Mouse (Mus musculus): ENCODE results near the gene Acot5. TPM values are rescaled to one million over a fixed set of nuclear protein-coding genes. Genes with fewer than 3 reads are reported as not detected.
A peak's percentile ranks its signal among the peaks of the same experiment; 100 is the strongest.
"Not testable (repeated sequence)": the region's sequence is repeated elsewhere in the genome, so short reads cannot be mapped to it uniquely, and the experiment has no call there.

The Acot5 gene
- total RNA-seq, 2 experiments from 2014 or later = 0.23 to 0.40 TPM

- no peak for DNase-seq
These were observed 5.9 kb upstream of the Acot5 start for GRCm38 (mm10) chr12:84063228-84063627.

- no peak for DNase-seq
These were observed 5.3 kb upstream of the Acot5 start for GRCm38 (mm10) chr12:84063833-84064232.

- no peak for DNase-seq
These were observed 4.5 kb upstream of the Acot5 start for GRCm38 (mm10) chr12:84064621-84065020.

DNA sequence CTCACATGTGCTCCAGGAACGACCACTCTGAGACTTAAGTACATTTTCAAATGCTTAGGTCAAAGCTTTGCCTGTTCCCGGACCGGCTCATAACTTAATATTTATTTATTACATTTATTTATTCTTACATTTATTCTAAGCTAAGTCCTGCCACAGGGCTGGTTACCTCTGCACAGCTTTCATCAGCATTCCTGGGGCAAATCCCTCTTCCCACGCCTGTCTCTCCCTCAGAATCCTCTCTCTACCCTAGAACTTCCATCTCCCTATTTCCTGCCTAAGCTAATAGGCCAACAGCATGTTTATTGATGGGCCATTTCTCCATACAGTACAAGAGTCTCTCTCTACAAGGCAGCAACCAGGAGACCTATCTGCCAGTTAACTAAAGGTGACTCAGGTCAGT, 1.4 kb upstream of the Acot5 start:
- no peak for DNase-seq

DNA sequence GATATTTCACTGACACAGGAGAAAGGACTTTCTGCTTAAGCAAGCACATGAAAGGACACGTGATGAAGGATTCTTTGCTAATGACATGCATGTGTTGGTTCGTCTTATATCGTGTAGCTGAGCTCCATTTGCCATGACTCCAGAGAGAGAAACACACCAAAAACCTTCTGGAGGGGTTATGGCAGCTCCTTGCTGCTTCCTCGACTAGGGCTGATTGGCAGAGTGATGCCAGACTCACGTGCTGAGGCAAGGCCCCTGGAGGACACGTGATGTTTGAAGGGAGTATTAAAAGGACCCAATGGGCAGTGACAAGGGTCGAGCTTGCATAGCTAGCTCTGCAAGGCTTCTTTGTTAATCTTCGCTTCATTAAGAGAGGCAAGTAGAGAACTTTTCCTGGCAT, 829 bp upstream of the Acot5 start:
- no peak for DNase-seq

DNA sequence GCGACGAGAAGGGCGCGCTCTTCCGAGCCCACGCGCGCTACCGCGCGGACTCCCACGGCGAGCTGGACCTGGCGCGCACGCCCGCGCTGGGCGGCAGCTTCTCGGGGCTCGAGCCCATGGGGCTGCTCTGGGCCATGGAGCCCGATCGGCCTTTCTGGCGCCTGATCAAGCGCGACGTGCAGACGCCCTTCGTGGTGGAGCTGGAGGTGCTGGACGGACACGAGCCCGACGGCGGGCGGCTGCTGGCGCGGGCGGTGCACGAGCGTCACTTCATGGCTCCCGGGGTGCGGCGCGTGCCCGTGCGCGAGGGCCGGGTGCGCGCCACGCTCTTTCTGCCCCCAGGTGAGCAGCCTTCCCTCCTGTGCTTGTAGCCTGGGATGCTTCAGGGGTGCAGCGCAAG, 457 bp downstream of the Acot5 start:
- peak; percentile 56 to 57 for DNase-seq

DNA sequence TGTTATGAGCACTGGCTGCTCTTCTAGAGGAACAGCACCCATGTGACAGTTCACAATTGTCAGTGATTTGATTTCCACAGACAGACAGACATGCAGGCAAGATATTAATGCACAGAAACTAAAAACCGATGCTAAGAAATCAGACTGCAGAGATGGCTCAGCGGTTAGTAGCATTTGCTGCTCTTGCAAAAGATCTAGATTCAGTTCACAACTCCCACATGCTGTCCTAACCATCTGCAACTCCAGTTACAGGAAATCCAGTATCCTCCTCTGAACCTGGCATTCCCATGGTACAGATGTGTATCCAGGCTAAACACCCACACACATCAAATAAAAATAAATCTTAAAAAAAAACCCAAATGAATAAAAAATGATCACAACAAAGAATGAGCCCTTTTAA, 2.6 kb downstream of the Acot5 start:
- DNase-seq = no peak

- DNase-seq = no peak
These were observed 8.4 kb downstream of the Acot5 start for GRCm38 (mm10) chr12:84077371-84077990.

GRCm38 (mm10) chr12:84083842-84084241, 14.7 kb downstream of the Acot5 start:
- DNase-seq = no peak

- DNase-seq = no peak
These were observed 15.5 kb downstream of the Acot5 start for GRCm38 (mm10) chr12:84084581-84084980.

DNA sequence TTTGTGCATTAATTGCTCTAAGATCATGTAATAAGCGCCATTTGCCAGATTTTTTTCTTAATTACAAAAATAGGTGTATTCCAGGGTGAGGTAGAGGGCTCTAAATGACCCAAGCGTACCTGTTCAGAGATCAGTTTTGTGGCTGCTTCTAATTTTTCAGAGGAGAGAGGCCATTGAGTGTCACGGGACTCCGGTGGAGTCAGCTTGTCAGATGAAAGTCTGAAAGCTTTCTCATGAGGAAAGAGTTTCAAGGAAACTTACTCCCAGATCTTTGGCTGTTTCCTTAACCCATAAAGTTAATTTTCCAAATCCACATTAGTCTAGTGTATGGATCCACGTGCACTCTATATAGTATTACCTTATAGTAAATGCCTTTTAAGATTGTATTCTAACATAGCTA, 25.5 kb downstream of the Acot5 start:
- not testable (repeated sequence) for DNase-seq

- no peak for DNase-seq
These were observed 30.5 kb downstream of the Acot5 start for GRCm38 (mm10) chr12:84099605-84100004.

DNA sequence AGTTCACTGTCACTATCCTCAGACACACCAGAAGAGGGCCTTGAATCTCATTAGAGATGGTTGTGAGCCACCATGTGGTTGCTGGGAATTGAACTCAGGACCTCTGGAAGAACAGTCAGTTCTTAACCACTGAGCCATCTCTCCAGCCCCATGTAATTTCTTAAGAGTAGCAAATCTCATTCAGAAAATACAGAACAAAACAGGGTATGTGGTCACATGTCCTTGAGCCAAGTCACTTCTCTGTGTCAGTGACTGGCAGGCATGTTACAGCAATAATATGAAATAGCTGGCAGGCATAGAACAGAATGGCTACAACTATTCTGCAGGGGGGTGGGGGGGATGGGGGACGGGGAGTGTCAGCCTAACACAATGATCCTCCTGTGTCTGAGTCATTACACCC, 30.9 kb downstream of the Acot5 start:
- DNase-seq = peak in 1 of 2 experiments; percentile 7

- peak; percentile 54 to 56 for DNase-seq
These were observed 31.7 kb downstream of the Acot5 start, which contains the start of gene Acot6 for GRCm38 (mm10) chr12:84100604-84101492. TSS of gene Acot6 (plus strand) at chr12:84100654.

DNA sequence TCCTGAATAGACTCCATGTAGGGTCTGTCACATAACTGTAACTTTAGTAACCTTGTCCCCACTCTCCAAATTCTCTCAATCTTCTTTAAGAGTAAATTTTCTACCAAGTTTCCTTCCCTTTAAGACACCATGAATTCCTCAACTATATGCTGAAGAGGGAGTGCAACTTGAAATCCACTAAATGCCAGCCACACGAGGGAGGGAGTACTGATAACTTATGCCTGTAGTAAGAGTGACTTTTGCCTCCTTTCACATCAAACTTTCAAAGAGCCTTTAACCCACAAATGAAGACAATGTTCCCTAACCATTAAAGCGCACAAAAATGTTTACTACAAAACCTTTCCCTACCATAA, 32.3 kb downstream of the Acot5 start:
- DNase-seq = no peak

DNA sequence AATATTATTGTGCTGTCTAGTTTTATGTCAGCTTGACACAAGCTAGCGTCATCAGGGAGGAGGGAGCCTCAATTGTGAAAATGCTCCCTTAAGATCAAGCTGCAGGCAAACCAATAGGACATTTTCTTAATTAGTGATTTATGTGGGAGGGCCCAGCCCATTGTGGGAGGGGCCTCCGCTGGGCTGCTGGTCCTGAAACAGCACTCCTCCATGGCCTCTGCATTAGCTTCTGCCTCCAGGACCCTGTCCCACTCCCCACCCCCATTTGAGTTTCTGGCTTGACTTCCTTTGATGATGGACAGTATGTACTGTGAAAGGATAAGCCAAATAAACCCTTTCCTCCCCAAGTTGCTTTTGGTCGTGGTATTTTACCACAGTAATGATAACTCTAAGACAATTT, 37.9 kb downstream of the Acot5 start:
- DNase-seq = no peak

- no peak for DNase-seq
These were observed 38.6 kb downstream of the Acot5 start for GRCm38 (mm10) chr12:84107692-84108091.

- DNase-seq = no peak
These were observed 40.8 kb downstream of the Acot5 start for GRCm38 (mm10) chr12:84109924-84110323.

- DNase-seq = no peak
These were observed 41.7 kb downstream of the Acot5 start for GRCm38 (mm10) chr12:84110814-84111213.

DNA sequence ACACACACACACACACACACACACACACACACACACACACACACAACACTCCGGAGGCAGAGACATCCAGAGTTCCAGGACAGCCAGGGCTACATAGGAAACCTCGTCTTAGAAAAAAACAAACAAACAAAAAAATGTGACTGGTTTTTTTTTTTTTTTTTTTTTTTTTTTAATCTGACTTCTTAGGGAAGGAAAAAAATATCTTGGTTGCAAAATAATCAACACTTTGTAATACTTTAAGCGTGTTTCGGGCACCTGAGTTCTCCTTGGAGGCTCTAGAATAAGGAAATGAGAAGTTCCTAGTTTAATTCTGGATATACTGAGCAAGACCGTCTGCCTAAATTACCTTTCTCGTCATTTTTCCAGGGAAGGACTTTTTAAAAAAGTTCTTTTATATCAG, 44.6 kb downstream of the Acot5 start:
- DNase-seq = no peak

- DNase-seq = peak; percentile 94 to 96
These were observed 45.2 kb downstream of the Acot5 start, which contains the start of gene Dnal1 for GRCm38 (mm10) chr12:84114153-84114994. TSS of gene Dnal1 (plus strand) at chr12:84114366.

DNA sequence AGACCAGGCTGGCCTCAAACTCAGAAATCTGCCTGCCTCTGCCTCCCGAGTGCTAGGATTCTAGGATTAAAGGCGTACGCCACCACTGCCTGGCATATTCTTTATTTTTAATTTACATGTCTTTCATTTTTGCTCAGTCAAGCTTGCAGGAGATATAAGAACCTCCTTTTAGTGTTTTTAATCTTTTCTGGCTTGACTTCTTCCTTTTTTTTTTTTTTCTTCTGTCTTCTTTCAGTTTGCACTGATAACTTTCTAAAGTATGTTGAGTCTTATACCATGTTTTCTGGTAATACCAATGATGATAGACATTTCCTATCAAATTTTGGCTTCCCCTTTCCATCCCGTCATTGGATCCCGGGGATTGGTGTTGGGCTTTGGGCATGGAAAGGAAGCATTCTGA, 50.5 kb downstream of the Acot5 start:
- no peak for DNase-seq
